Mouse (Mus musculus) ES-E14 (cell line): ENCODE results near the gene Gm48552.

Experiments
- CHD2 ChIP-seq: IDR thresholded peaks from 2 replicates; pipeline ENCODE4 v1.6.1; 2014; ENCODE audit warnings: mild to moderate bottlenecking, low read depth, low read length, inconsistent platforms
- ZNF384 ChIP-seq: IDR thresholded peaks from 2 replicates; pipeline ENCODE4 v1.6.1; 2012; ENCODE audit warnings: low read depth, low read length, inconsistent platforms

DNA sequence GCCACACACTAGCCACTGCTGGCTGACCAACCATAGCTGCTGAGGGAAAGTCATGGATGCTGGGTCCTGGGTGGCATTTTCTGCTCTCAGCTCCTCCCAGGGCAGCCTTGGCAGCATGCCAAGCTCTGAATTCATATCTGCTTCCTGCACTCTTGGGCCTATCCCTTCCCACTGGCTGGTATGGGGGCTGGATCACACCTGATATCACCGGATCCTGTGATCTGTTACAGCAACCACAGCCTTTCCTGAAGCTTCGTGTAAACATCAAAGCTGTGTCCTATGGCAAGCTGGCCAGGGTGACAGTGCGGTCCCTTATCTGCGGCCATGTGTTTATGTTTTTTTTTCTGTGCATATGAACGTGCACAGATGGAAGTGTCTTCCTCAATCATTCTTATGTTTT is 6.8 kb upstream of the Gm48552 start:
- TF ChIP-seq CHD2 (no peak), ZNF384 (no peak)
